Mouse (Mus musculus): ENCODE data around the gene Cd69. TPM values are rescaled to one million over a fixed set of nuclear protein-coding genes. Genes with fewer than 3 reads are reported as not detected.

Gene Cd69
- polyA plus RNA-seq, 1 experiment from 2014 or later = 0.10 TPM

DNA sequence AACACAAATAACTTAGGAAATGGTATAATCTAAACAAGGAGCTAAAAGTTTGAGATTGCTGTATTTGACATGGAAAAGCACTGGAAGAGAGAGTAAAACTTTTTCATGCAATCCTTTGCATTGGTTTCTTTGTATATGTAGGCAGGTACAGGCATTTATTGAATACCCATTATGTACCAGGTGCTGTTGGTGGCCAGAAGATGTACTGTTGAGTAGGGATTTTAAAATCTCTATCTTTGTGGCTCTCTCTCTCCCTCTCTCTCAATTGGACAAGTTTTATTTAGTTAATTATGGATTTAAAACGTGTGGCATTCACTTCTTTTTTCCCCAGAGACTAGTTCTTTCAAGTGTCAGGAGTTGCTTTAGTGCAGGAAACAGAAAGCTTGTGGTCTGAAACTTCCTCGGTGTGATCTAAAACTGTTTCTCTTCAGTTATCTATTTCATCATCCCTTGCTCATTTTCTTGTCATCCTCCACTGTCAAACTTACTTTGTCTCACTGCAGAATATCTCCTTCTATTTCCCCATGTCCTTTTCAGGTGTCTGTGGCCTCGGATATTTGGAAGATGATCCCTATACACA, 478 bp upstream of the Cd69 start:
- no peaks in the 10 kb centered on the region for H3K36me3 ChIP-seq
- H3K9me3 ChIP-seq (replicated peaks) = no peaks in the 10 kb centered on the region
- H3K9ac ChIP-seq = no peak overlapping the region
- H3K27me3 ChIP-seq = no peaks in the 10 kb centered on the region
- H3K4me1 ChIP-seq (replicated peaks) = no peaks in the 10 kb centered on the region
- no peak overlapping the region for H3K4me2 ChIP-seq
- no peak overlapping the region for H3K4me3 ChIP-seq
- ATAC-seq (replicated peaks; ENCODE audit: insufficient number of reproducible peaks, insufficient read depth, low FRiP score, low read depth) = no peak
- no peak overlapping the region for H3K27ac ChIP-seq
- 56% methylated on average over 3 of the region's 3 CpGs for WGBS

DNA sequence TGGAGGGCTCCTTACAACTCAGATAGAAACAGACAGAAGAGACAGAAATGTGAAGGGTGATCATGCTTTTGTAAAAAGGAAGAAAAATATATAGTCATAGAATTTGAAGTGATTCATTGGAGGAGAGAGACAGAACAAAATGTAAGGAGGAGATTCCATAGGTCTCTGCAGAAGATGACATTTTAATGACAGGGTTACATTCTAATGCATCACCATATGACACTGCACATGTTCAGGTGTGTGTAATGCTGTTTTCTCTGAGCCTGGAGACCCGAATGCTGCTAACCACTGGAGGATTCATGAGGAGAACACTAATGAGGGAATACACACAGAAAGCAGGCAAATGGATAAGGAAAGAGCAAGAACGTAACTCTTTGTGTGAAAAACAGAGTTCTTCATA, 760 bp downstream of the Cd69 start:
- Histone ChIP-seq H3K4me2 (no peak overlapping the region), H3K9ac (no peak overlapping the region), H3K36me3 (no peaks in the 10 kb centered on the region), H3K27ac (no peak overlapping the region), H3K27me3 (no peaks in the 10 kb centered on the region), H3K9me3 (replicated peaks) (no peaks in the 10 kb centered on the region), H3K4me1 (replicated peaks) (no peaks in the 10 kb centered on the region), H3K4me3 (no peak overlapping the region)
- WGBS = 78% methylated on average over 2 of the region's 2 CpGs
- no peak for ATAC-seq (replicated peaks; ENCODE audit: insufficient number of reproducible peaks, insufficient read depth, low FRiP score, low read depth)

- Histone ChIP-seq H3K36me3 (no peaks in the 10 kb centered on the region), H3K4me1 (replicated peaks) (no peaks in the 10 kb centered on the region), H3K9me3 (replicated peaks) (no peaks in the 10 kb centered on the region), H3K9ac (no peak overlapping the region), H3K27me3 (no peaks in the 10 kb centered on the region), H3K27ac (no peak overlapping the region), H3K4me3 (no peak overlapping the region), H3K4me2 (no peak overlapping the region)
- no peak for ATAC-seq (replicated peaks; ENCODE audit: insufficient number of reproducible peaks, insufficient read depth, low FRiP score, low read depth)
- WGBS = 74% methylated on average over 3 of the region's 3 CpGs
Measured at GRCm38 (mm10) chr6:129273662-129274061, 1.6 kb downstream of the Cd69 start.

DNA sequence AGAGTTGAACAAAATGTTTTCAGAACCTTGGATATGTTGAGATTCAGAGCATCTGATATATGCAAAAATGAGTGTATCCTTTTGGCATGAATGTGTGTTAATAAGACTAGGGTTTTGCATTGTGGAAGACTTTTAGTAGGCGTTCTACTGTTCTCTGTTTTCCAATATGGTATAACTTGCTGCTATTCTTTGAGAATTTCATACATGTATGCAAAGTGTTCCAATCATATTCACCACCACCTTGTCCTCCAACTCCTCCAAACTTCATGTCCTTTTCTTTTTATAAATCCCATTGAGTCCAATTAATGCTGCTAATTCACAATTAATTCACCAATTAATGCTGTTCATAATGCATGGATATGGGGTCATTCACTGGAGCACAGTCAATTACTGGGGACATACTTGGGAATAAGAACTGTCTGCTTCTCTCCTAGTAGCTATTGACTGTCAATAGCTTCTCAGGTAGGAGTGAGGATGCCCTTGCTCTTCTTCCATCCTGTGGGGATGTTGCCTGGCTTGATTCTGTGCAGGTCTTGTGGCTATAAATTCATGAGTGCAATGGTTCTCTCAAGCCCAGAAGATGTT, 8.7 kb downstream of the Cd69 start:
- Histone ChIP-seq H3K36me3 (no peaks in the 10 kb centered on the region), H3K9ac (no peak overlapping the region), H3K4me1 (replicated peaks) (no peaks in the 10 kb centered on the region), H3K4me3 (no peak overlapping the region), H3K9me3 (replicated peaks) (no peaks in the 10 kb centered on the region), H3K27me3 (no peaks in the 10 kb centered on the region), H3K4me2 (no peak overlapping the region), H3K27ac (no peak overlapping the region)
- no peak for ATAC-seq (replicated peaks; ENCODE audit: insufficient number of reproducible peaks, insufficient read depth, low FRiP score, low read depth)
- 72% methylated on average over 1 of the region's 1 CpGs for WGBS

DNA sequence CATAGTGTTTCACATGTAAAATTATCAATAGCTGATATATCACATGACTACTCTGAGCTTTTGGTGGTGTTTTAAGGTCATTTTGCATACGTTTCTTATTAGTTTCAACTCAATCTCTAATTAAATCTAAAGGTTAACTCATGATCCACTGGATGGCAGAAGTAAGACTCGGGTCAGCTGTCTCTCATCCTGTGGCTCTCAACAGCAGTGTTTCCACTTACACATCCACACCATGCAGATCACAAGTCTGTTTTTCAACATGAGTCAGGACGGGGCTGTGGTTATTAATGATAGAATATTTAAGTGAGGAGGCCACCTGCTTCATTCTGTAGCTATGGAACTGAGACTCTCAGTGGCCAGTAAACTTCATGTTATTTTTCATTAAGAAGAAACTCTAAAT, 9.4 kb downstream of the Cd69 start:
- ATAC-seq (replicated peaks; ENCODE audit: insufficient number of reproducible peaks, insufficient read depth, low FRiP score, low read depth) = no peak
- 62% methylated on average over 3 of the region's 3 CpGs for WGBS

GRCm38 (mm10) chr6:129260940-129261339, 14.3 kb downstream of the Cd69 start:
- no peak for ATAC-seq (replicated peaks; ENCODE audit: insufficient number of reproducible peaks, insufficient read depth, low FRiP score, low read depth)
- Histone ChIP-seq H3K27me3 (no peaks in the 10 kb centered on the region), H3K4me3 (no peak overlapping the region), H3K4me1 (replicated peaks) (no peaks in the 10 kb centered on the region), H3K9me3 (replicated peaks) (no peaks in the 10 kb centered on the region), H3K36me3 (no peaks in the 10 kb centered on the region), H3K9ac (no peak overlapping the region), H3K4me2 (no peak overlapping the region), H3K27ac (no peak overlapping the region)
- WGBS = 63% methylated on average over 4 of the region's 4 CpGs

More for the DNA sequence above, 9.4 kb downstream of the Cd69 start:
- Histone ChIP-seq H3K4me2 (no peak overlapping the region), H3K27me3 (no peaks in the 10 kb centered on the region), H3K4me1 (replicated peaks) (no peaks in the 10 kb centered on the region), H3K9ac (no peak overlapping the region), H3K27ac (no peak overlapping the region), H3K4me3 (no peak overlapping the region), H3K9me3 (replicated peaks) (no peaks in the 10 kb centered on the region), H3K36me3 (no peaks in the 10 kb centered on the region)

GRCm38 (mm10) chr6:129260034-129260433, 15.2 kb downstream of the Cd69 start:
- no peaks in the 10 kb centered on the region for H3K27me3 ChIP-seq

GRCm38 (mm10) chr6:129256018-129256417, 19.2 kb downstream of the Cd69 start:
- 45% methylated on average over 7 of the region's 7 CpGs for WGBS
- no peak overlapping the region for H3K27ac ChIP-seq
- H3K9ac ChIP-seq = no peak overlapping the region
- no peak for ATAC-seq (replicated peaks; ENCODE audit: insufficient number of reproducible peaks, insufficient read depth, low FRiP score, low read depth)
- no peaks in the 10 kb centered on the region for H3K4me1 ChIP-seq (replicated peaks)
- H3K4me3 ChIP-seq = no peak overlapping the region
- no peak overlapping the region for H3K4me2 ChIP-seq
- H3K9me3 ChIP-seq (replicated peaks) = no peaks in the 10 kb centered on the region
- no peaks in the 10 kb centered on the region for H3K36me3 ChIP-seq
- H3K27me3 ChIP-seq = no peaks in the 10 kb centered on the region

More at GRCm38 (mm10) chr6:129260034-129260433, 15.2 kb downstream of the Cd69 start:
- no peak overlapping the region for H3K27ac ChIP-seq
- H3K4me1 ChIP-seq (replicated peaks) = no peaks in the 10 kb centered on the region
- H3K9me3 ChIP-seq (replicated peaks) = no peaks in the 10 kb centered on the region
- no peak for ATAC-seq (replicated peaks; ENCODE audit: insufficient number of reproducible peaks, insufficient read depth, low FRiP score, low read depth)
- no peak overlapping the region for H3K4me2 ChIP-seq
- H3K4me3 ChIP-seq = no peak overlapping the region
- H3K36me3 ChIP-seq = no peaks in the 10 kb centered on the region
- H3K9ac ChIP-seq = no peak overlapping the region

DNA sequence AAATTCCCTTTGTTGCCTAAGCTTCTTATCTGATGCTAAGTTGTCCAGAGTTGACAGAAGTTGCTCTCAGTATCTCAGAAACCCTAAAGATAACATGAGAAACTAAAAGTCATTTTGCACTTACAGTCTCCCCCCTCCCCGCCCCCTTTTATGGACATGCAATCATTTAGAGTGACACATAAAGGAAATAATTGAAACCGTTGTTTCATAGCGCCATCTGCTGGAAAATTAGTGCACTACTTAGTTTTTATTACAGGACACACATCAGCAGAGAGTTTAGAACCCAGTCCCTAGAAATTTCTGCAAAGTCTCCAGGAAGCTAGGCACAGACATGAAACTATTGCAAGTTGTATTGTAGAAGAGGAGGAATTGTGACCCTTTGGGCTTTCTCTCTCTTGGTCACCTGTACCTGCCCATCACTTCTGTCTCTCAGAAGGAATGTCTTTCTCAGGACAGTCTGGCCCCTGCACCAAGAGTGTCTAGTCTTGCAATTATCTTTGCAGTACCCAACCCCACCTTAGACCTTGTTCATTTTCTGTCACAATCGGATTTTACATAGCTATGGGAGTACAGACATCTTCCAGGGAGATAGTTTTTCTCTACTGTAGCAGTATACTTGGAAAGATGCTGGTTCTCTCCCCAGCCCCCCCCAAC, 20.2 kb downstream of the Cd69 start:
- no peak for ATAC-seq (replicated peaks; ENCODE audit: insufficient number of reproducible peaks, insufficient read depth, low FRiP score, low read depth)
- no peaks in the 10 kb centered on the region for H3K27me3 ChIP-seq
- H3K27ac ChIP-seq = no peak overlapping the region
- no peak overlapping the region for H3K9ac ChIP-seq
- H3K4me3 ChIP-seq = no peak overlapping the region
- no peaks in the 10 kb centered on the region for H3K4me1 ChIP-seq (replicated peaks)
- no peak overlapping the region for H3K4me2 ChIP-seq
- H3K9me3 ChIP-seq (replicated peaks) = no peaks in the 10 kb centered on the region
- H3K36me3 ChIP-seq = no peaks in the 10 kb centered on the region
- WGBS = 20% methylated on average over 4 of the region's 4 CpGs

DNA sequence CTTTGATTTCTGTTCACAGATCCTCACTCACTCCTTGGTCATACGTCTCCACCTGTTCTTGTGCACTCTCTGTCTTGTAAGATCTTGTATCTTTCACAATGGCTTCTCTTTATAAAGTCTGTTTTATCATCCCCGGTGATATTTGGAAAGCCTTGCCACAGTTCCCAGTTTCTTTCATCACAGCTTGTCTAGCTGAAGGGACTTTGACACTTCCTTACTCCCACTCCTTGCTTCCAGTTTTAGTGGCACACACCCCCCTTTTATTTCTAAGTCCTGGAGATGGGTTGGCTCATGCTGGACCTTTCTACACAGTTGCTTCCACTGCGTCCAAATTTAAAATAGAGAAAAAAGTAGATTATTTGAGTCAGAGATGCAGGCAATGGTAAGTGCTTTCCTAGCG, 20.9 kb downstream of the Cd69 start:
- no peaks in the 10 kb centered on the region for H3K36me3 ChIP-seq
- H3K27me3 ChIP-seq = no peaks in the 10 kb centered on the region
- H3K27ac ChIP-seq = no peak overlapping the region
- 65% methylated on average over 4 of the region's 4 CpGs for WGBS
- no peak for ATAC-seq (replicated peaks; ENCODE audit: insufficient number of reproducible peaks, insufficient read depth, low FRiP score, low read depth)
- no peak overlapping the region for H3K4me2 ChIP-seq
- H3K9ac ChIP-seq = no peak overlapping the region
- H3K9me3 ChIP-seq (replicated peaks) = no peaks in the 10 kb centered on the region
- H3K4me1 ChIP-seq (replicated peaks) = no peaks in the 10 kb centered on the region
- H3K4me3 ChIP-seq = no peak overlapping the region

DNA sequence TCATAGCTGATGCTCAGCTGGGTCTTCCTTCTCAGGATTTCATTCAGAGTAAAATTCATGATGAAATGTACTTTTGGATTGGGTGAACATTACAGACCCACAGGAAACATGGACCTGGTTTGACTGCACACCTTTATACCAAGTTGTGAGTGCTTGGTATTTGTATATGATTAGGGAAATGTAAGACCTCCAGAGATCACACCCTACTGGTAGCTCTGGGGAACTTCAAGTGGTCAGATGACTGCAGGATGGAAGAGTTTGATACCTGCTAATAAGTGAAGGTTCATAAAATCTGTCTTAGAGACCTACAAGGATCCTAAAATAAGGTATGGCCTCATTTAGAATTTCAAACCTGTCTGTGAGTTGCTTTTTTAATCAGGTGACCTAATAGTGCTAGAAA, 27.0 kb downstream of the Cd69 start:
- Histone ChIP-seq H3K4me2 (no peak overlapping the region), H3K4me3 (no peak overlapping the region), H3K4me1 (replicated peaks) (no peaks in the 10 kb centered on the region), H3K36me3 (no peaks in the 10 kb centered on the region), H3K27me3 (no peaks in the 10 kb centered on the region), H3K27ac (no peak overlapping the region), H3K9ac (no peak overlapping the region), H3K9me3 (replicated peaks) (no peaks in the 10 kb centered on the region)
- ATAC-seq (replicated peaks; ENCODE audit: insufficient number of reproducible peaks, insufficient read depth, low FRiP score, low read depth) = no peak

GRCm38 (mm10) chr6:129246992-129247391, 28.2 kb downstream of the Cd69 start:
- WGBS = 64% methylated on average over 1 of the region's 1 CpGs

More at GRCm38 (mm10) chr6:129246992-129247391, 28.2 kb downstream of the Cd69 start:
- Histone ChIP-seq H3K27me3 (no peaks in the 10 kb centered on the region), H3K9ac (no peak overlapping the region), H3K9me3 (replicated peaks) (no peaks in the 10 kb centered on the region), H3K27ac (no peak overlapping the region), H3K4me2 (no peak overlapping the region), H3K4me1 (replicated peaks) (no peaks in the 10 kb centered on the region), H3K36me3 (no peaks in the 10 kb centered on the region), H3K4me3 (no peak overlapping the region)
- ATAC-seq (replicated peaks; ENCODE audit: insufficient number of reproducible peaks, insufficient read depth, low FRiP score, low read depth) = no peak
